Mouse (Mus musculus) mouse trophoblast stem cell (cell line): ENCODE data around the gene Siva1.

Experiments
- in situ Hi-C, 2 experiments: fragments of 300-500 bp; cut with MseI, MboI; formaldehyde crosslinking; loops; 2 replicates in 1 of 2; 3 replicates in 1 of 2; pipeline ENCODE4 v1.15.1; 2025

Gene Siva1

DNA sequence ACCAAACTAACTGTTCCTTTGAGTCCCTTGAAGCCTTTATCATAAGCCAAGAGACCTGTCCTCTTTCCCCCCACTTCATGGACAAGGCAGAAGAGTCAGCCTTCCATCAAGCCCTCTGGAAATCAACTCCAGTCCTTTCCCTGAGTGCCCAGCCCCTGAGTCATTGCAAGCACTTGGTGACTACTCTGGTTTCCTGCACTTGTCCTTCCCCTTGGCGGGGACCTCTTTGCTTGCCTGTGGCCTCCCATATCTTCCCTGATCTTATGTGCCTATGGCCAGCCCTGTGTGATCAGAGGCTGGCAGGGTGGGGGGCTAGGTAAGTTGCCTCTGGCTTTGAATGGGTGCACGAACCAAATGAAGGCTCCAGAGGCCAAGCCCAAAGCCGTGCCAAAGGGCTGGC is 22.6 kb upstream of the Siva1 start:
- in situ Hi-C loops, result no loop called here

DNA sequence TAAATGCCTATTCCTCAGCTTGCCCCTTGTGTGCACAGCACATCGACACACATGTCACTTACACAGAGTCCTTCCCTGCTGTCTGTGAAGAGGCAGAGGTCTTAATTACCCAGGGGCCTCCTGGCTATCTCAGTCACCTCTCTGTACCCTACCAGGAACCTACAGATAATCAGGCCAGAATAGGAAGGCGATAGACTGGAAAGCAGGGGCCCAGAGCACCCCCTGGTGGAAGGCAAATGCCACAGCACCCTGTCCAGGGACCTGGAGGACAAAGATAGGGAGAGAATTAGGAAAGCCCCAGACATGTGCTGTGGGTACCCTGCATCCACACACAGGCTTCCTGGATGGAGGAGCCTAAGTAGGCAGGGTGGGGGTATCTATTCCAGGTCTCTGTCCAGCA is 20.7 kb upstream of the Siva1 start:
- in situ Hi-C loops, result no loop called here

- in situ Hi-C loops, result no loop called here
Observed at GRCm38 (mm10) chr12:112625700-112626099, 18.8 kb upstream of the Siva1 start.

GRCm38 (mm10) chr12:112626455-112626854 is 18.0 kb upstream of the Siva1 start:
- in situ Hi-C loops, result no loop called here

- in situ Hi-C loops, result no loop called here
Observed at GRCm38 (mm10) chr12:112627097-112627881, 17.2 kb upstream of the Siva1 start.

GRCm38 (mm10) chr12:112628197-112628596 is 16.3 kb upstream of the Siva1 start:
- in situ Hi-C loops, result no loop called here

- in situ Hi-C loops, result no loop called here
Observed at GRCm38 (mm10) chr12:112628928-112629721, 15.4 kb upstream of the Siva1 start.

DNA sequence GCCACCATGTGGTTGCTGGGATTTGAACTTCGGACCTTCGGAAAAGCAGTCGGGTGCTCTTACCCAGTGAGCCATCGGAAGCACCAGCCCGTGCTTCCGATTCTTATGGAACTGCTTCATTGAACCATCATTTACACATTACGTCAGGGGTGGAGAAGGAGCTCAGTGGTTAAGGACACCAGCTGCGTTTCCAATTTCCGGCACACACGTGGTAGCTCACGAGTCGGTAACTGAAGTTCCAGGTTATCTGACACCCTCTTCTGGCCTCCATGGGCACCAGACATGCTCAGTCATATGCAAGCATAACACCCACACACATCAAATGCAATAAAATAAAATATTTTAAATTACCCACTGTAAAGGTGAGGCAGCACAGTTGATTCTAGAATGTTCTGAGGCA is 14.4 kb upstream of the Siva1 start:
- in situ Hi-C loops, result no loop called here

DNA sequence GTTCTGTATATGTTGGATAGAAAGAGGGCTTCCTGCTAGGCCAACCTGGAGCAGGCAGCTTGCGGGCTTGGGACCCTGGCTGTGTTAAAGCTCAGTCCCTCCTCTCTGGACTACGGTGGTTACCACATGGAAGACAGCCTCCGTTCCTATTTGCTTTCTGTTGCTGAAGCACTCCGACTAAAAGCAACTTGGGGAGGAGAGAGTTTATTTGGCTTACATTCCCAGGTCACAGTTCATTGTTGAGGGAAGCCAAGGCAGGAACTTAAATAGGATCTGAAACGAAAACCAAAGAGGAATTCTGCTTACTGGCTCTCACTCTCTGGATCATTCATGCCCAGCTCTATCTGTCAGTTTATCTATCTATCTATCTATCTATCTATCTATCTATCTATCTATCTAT is 13.7 kb upstream of the Siva1 start:
- in situ Hi-C loops, result no loop called here

DNA sequence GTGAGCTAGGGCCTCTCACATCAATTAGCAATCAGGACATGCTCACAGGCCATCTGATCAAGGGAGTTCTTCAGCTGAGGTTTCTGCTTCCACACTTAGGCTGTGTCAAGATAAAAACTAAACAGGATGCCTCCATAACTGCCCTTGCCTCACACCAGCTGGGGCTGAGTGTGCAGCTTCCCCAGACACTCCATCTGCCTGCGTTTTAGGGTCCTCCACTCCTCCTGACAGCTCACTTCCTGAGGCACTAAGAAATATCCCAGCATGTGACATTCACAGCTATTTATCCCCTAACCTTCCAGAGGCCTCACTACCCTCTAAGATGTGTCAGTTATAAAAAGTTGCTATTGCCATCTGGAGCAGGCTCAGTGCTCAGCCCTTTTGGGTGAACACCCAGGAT is 13.0 kb upstream of the Siva1 start:
- in situ Hi-C loops, result no loop called here

- in situ Hi-C loops, result no loop called here
Observed at GRCm38 (mm10) chr12:112632084-112632777, 12.2 kb upstream of the Siva1 start.

DNA sequence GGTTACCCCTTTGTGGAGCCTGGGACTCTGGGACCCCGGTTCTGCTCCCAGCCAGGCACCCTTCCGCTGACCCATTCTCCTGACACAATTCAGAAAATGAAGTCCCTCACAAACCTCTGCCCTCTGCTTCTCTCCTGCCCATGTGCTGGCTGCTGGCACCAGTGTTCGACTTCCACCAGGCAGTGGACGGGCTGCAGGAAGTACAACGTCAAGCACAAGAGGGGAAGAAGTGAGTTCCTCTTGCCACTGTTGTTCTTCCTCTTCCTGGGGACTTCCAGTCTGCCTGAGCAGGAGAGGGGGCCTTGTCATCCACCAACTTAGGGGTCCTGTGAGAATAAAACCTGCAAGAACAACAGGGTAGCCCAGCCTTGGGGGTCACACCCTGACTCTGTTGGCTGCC is 11.6 kb upstream of the Siva1 start:
- in situ Hi-C loops, result no loop called here

DNA sequence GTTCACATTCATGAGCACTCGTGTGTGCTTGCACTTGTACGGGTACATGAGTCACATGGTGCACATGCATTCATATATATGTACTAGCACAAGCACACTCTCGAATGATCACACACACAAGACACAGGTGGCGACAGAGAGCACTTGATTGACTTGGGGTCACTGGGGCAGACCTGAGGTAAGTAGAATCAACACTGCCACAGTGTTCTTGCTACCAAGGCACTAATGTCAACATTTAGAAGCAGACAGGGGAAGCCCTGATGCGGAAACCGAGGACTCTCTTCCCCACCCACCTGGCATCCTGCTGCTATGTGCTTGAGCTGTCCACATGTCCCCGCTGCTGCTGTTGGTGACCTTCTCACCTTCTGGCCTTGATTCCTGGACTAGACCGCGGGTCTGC is 10.8 kb upstream of the Siva1 start:
- in situ Hi-C loops, result no loop called here

DNA sequence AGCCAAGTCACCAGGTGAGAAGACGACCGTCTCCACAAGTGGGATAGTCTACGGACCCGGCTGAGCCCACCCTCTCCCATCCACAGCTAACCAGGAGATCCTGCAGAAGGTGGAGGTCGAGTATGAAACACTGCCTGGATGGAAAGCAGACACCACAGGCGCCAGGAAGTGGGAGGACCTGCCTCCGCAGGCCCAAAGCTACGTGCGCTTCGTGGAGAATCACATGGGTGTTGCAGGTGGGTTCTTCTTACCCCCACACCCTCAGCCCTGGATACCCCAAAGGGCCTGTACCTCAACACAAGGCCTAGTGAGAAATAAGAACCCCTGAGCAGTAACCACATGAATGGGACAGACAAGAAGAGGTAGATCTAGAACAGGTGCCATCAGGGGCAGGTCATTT is 5.0 kb upstream of the Siva1 start:
- in situ Hi-C loops, result no loop called here

DNA sequence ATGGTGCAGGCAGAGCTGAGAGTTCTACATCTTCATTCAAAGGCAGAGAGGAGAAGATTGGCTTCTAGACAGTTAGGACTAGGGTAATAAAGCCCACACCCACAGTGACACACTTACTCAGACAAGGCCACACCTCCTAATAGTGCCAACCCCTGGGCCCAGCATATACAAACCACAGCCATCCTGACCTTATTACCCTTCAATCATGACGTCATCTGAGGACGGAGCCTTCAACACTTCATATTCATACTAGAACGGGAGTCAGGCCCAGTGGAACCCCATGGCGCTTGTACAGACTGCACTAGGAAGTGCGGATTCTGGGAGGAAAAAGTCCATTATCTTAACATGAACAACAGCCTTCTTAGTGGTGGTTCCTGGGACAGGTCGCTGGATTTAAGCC is 1.4 kb upstream of the Siva1 start:
- in situ Hi-C loops, result no loop called here

DNA sequence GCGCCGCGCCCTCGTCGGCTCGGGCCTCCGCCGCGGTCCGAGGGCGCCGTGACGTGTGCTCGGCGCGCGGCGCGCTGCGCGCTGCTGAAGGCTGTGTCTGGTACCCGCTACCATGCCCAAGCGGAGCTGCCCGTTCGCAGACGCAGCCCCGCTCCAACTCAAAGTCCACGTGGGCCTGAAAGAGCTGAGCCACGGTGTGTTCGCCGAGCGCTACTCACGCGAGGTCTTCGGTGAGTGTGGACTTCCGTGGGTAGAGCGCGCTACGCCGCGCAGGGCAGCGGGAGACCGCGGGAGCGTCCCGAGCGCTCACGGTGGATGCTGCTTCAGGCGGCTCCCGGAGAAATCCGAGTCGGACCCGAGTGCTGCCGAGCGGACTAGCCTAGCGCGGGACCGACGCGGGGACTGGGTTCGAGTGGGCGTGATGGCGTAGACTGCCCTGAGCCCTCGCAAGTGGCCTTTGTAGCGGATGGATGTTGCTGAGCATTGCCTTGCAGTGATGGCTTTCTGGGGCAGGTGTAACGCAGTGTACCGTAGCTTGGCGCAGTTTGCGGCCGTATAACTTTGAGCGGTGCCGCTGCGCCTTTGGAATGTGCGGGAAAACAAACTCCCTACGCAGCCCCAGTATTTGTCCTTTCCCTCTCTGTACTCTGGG is 502 bp downstream of the Siva1 start:
- in situ Hi-C loops, result no loop called here

DNA sequence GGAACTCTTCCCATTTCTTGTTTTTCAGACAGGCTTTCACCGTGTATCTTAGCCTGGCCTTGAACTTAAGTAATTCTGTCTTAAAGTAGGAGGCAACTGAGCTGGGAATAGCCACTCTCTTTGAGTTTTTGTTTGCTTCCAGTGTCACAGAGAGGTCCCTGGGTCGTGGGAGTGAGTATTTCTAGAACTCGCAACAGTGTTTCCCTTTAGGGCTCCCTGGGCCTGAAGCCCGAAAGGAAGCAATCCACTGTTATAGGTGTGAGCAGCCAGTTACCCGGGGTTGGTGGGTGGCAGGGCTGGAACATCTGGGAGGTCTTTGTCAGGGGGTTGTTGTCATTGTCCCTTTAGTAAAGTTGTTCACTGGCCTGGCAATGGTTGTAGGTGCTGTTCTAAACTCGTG is 1.7 kb downstream of the Siva1 start:
- in situ Hi-C loops, result no loop called here

DNA sequence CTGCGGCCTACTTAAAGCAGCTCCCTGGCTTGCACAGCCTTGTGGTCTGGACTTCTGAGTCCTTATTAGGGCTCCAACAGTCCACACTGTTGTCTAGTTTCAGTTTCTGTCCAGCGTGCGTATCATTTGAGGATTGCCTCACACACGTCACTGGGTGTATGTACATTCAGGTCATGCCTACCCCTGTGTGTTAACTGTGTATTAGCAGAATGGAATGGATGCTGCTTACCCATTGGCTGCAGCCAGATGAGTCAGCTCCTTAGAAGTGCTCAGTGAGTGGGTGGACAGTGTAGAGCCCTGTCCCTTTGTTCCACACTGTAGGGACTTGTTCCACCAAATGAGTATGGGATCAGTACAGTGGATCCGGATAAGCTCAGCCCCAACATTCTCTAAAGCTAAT is 3.6 kb downstream of the Siva1 start:
- in situ Hi-C loops, result no loop called here

GRCm38 (mm10) chr12:112651778-112652439 is 7.4 kb downstream of the Siva1 start:
- in situ Hi-C loops, result no loop called here

DNA sequence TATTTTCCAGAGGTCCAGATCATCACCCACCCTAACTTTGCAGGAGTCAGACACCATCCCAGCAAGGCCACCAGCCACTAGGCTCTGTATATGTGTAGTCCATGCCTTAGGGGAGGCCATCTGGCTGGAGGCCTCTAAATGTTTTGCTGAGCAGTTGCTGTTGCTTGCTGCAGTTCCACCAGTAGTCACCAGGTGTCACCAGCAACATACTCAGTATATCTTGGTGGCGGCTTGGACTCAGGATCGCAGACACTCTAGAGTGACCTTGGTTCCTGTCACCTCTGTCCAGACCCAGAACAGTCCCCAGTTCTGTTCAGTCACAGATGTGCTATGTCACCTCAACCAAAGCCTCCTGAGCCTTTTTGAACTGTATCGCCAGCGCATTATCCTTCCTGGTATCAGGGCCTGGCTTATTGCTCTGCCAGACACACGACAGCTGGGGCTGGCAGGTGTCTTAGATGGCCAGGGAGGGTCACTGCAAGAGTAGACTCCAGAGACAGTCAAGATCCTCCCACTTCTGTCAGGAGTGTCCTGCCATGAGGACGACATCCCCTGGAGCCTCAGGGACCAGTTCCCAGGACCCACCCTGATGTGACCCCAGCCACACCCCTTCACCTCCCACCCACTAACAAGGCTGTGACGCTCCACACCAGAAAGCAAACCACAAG is 8.8 kb downstream of the Siva1 start:
- in situ Hi-C loops, result no loop called here

- in situ Hi-C loops, result no loop called here
Observed at GRCm38 (mm10) chr12:112654076-112654475, 9.6 kb downstream of the Siva1 start.
